Mouse (Mus musculus): ENCODE results near the gene Chrne.

Chrne gene

GRCm38 (mm10) chr11:70629557-70629956, 10.5 kb upstream of the Chrne start:
- in situ Hi-C loops (cut with MboI) = no loop called here

- in situ Hi-C loops (cut with MboI) = no loop called here
These were observed 9.4 kb upstream of the Chrne start for GRCm38 (mm10) chr11:70628431-70628830.

GRCm38 (mm10) chr11:70626877-70627276, 7.9 kb upstream of the Chrne start:
- in situ Hi-C loops (cut with MboI) = no loop called here

GRCm38 (mm10) chr11:70625473-70625872, 6.5 kb upstream of the Chrne start:
- in situ Hi-C loops (cut with MboI) = no loop called here

GRCm38 (mm10) chr11:70623053-70623742, 4.2 kb upstream of the Chrne start:
- in situ Hi-C loops (cut with MboI) = no loop called here

GRCm38 (mm10) chr11:70621972-70622814, 3.2 kb upstream of the Chrne start:
- in situ Hi-C loops (cut with MboI) = no loop called here

DNA sequence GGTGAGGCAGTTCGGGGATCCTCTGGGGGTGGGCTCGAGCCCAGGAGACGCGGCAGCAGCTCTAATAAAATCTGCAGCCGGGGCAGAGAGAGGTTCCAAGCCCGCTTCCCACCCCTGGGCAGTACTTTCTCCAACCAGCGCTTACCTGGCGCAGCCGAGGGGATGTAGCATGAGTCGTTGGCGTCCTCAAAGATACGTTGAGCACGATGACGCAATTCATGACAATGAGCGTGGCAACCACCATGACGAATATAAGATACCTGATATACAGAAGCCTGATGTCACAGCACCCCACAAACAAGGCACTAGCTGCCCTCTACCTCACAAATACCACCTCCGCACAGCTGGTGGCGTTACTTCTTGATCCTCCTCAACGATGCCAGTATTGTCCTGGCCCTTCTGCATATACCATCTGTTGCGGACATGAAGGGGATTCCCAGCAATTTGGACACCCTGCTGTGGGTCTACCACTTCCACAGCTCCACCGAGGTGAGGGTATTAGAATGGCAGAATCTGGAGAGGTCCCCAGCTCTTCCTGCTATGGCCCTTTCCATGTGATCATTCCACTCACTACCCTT, 3.4 kb downstream of the Chrne start, which contains the start of gene 4930544D05Rik:
Gene 4930544D05Rik (plus strand): TSS at position 333 of the 578 bp plus-strand sequence.
- in situ Hi-C loops (cut with MboI) = no loop called here

DNA sequence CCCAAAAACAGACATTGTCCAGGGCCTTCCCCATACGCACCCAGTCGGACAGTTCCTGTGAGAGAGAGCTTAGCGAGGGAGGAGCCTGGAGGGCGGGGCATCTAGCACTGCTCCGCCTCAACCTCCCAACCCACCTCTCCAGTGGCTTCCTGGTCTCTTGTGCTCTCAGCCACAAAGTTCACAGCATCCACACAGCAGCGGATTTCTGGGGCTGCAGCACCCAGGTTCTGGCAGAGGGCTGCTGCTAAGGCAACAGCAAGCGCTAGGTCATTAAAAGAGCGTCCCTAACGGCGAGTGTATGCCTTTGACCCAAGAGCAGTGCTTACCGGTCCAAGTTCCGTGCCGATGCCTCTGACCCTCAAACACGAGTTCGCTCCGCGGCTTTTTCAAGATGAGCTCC, 3.9 kb downstream of the Chrne start:
- in situ Hi-C loops (cut with MboI) = no loop called here

- in situ Hi-C loops (cut with MboI) = no loop called here
These were observed 6.5 kb downstream of the Chrne start for GRCm38 (mm10) chr11:70612505-70612904.

- in situ Hi-C loops (cut with MboI) = no loop called here
These were observed 8.3 kb downstream of the Chrne start for GRCm38 (mm10) chr11:70610752-70611151.

DNA sequence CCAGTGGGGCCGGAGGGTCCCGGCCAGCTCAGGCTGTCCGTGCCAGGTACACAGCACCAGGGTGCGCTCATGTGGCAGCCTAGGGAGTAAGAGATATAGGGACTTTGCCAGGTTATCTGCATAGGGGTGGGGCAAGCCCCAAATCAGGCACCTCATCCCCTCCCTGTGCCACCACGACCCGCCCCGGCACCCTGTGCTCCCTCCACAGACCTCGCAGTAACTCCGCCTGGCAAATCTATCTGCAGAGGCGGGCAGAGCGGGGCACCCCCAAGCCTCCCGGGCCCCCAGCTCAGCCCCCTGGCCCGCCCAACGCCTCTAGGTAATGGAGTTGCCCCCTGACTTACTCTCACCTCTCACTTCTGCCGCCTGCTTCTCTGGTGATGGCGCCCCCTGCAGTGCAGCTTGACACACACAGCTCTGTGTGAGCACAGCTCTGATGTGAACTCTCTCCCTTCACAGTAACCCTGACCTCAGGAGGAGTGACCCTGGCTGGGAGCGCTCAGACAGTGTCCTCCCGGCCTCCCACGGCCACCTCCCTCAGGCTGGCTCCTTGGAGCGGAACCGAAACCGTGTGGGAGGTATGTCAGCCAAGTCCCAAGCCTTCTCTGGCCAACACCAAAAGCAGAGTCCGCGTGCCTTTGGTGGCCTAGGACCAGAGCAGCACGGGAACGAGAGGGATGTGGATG, 10.5 kb downstream of the Chrne start:
- in situ Hi-C loops (cut with MboI) = loop anchor here (10.0 kb wide), 1 partner anchor 174 kb away; the partner anchor contains the start of gene Arrb2

GRCm38 (mm10) chr11:70607611-70608010, 11.4 kb downstream of the Chrne start:
- in situ Hi-C loops (cut with MboI) = loop anchor here (10.0 kb wide), 1 partner anchor 173 kb away; the partner anchor contains the start of gene Arrb2

DNA sequence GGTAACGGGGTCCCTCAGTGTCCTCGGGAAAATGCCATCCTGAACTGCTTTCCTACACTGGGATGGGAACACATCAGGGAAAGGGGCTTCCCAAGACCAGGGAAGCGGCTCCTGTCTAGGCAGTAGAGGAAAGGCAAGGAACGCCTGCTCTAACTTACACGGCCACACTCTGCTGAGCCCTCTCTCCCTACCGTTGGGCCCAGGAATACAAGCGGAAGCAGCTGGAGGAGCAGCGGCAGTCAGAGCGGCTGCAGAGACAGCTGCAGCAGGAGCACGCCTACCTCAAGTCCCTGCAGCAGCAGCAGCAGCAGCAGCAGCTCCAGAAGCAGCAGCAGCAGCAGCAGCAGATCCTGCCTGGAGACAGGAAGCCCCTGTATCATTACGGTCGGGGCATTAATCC, 12.3 kb downstream of the Chrne start:
- in situ Hi-C loops (cut with MboI) = loop anchor here (10.0 kb wide), 1 partner anchor 172 kb away; the partner anchor contains the start of gene Arrb2

DNA sequence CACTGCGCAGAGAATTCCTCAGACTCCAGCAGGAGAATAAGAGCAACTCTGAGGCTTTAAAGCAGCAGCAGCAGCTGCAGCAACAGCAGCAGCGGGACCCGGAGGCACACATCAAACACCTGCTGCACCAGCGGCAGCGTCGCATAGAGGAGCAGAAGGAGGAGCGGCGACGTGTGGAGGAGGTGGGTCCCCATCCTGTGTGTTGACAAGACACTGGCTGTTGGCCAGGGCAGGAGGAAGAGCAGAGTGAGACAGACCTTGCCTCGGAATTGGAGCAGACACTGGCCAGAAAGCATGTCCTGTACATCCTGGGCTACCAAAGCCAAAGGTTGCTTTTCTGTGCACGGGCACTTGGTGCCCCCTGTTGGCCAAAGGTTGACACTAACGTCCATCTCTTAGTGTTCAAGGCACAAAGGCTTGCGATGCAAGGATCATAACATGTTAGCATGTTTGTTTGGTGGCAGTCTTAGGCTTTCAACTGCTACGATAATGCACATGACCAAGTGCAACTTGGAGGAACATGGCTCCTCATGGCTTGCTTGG, 13.9 kb downstream of the Chrne start:
- in situ Hi-C loops (cut with MboI) = loop anchor here (10.0 kb wide), 1 partner anchor 170 kb away; the partner anchor contains the start of gene Arrb2

DNA sequence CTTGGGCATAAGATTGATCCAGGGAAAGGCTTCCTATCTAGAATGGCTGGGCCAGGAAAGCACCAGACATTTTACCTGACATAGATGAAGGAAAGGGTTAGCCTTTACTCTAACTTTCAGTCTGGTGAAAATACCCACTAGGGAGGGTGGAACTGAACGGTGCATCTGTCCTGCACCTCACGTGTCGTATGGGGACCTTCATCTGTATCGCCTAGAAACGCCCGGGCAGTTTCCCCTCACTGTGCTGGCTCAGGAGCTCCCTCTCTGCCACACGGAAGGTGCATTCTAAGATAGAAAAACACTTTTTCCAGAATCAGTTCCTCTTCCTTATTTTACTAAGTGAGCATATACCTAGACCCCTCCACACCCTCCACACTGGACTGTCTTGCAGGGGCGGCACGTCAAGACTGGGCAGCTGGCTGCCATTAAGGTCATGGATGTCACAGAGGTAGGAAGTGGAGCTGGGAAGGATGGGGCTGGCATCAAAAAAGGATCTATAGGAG, 20.5 kb downstream of the Chrne start:
- in situ Hi-C loops (cut with MboI) = no loop called here

DNA sequence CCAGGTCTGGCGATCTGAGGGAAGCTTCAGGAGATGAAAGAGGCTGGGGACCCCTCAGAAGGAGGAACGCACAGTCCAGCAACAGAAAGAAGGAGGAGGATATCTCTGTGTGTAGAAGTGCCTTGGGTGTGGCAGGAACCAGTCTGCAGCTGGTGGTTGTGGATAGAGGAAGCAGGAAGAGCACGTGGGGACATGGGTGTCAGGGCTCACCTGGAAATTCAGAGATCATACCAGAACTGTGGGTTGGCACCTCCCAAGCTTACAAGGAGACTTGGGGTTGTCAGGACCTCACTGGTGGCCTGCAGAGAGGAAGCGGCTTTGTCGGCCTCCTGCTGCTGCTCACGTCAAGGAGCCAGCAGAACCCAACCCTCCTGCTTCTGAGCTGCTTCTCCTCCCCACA, 21.7 kb downstream of the Chrne start:
- in situ Hi-C loops (cut with MboI) = no loop called here

DNA sequence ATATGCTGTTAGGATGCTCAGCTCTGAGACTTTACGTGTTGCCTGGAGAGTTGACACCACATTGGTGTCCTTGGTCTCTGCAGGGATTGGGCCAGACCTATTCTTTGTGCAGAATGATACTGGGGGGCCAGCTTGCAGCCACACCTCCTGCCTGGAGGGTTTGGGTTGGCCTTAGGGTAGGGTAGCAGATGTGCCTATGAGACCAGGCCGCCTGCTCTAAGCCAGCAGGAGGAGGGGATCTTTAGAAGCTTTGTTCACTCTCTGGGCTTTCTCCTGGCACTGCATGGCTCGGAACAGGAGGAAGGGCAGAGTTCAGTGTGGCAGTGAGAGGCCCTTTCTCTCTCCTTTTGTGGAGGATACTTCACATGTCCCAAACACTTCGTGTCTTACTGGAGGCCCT, 22.9 kb downstream of the Chrne start:
- in situ Hi-C loops (cut with MboI) = no loop called here

DNA sequence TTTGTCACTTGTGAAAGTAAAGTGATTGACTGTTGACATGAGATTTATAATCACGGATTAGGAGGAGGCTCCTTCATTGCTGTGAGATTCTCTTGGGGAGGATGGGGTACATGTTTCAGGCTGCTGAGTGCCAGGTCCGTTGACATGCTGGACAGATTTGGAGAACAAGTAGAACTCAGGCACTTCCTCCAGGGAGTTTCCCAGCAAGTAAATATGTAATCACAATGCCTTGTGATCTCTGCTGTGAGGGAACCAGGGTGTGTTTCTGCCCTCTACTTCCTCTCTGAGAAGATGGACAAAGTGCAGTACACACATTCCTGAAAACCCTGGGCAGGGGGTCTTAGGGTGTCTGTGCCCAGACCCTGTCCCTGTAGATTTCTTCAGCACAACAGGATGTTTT, 23.4 kb downstream of the Chrne start:
- in situ Hi-C loops (cut with MboI) = no loop called here

- in situ Hi-C loops (cut with MboI) = no loop called here
These were observed 24.6 kb downstream of the Chrne start for GRCm38 (mm10) chr11:70594253-70594989.

GRCm38 (mm10) chr11:70591733-70592132, 27.3 kb downstream of the Chrne start:
- in situ Hi-C loops (cut with MboI) = no loop called here

GRCm38 (mm10) chr11:70586954-70587353, 32.1 kb downstream of the Chrne start:
- in situ Hi-C loops (cut with MboI) = no loop called here
